Mouse (Mus musculus): Measurements from ENCODE around the gene Gm45716.
A peak's percentile ranks its signal among the peaks of the same experiment; 100 is the strongest.

The Gm45716 gene

DNA sequence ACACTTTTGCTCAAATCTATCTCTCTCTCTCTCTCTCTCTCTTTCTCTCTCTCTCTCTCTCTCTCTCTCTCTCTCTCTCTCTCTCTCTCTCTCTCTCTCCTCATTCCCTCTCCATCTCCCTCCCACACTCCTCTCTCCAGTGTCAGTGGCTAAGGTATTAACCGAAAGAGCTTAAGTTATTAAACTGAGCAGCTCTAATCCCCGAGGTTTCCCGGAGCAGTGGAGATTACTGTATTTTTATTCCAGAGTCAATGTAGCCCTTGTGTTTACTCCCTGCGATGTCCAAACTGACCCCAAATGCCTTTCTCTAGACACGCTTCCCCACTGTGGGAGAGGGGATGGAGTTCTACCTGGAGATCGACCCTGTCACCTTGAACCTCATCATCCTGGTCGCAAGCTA lies at the start of gene Gm45716:
Gm45716 (plus strand) TSS at position 243 of the 400 bp plus-strand sequence.
- no peak for ATAC-seq (ENCODE audit: insufficient number of reproducible peaks, low FRiP score, low TSS enrichment)

DNA sequence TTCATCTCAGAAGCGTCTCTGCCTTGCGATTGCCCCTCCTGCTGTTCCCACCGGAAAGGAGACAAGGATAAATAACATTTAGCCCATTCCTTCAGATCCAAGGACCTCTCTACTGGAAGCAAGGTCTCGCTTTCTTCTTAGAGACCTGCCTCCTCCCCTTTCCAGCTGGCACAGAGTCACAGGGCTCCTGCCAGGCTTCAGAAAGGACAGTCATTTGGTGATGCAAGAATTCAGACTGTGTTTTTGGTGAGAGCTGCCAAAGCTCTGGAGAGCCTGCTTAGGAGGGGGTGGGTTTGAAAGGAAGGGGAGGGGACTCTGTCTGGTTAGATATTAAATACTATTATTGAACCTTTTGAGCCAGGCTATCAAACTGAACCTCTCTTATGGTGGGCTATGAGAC lies 45.1 kb upstream of the Gm45716 start:
- no peak for ATAC-seq (ENCODE audit: insufficient number of reproducible peaks, low FRiP score, low TSS enrichment)

GRCm38 (mm10) chr11:90142936-90143335 lies 44.5 kb upstream of the Gm45716 start:
- no peak for ATAC-seq (ENCODE audit: insufficient number of reproducible peaks, low FRiP score, low TSS enrichment)

- no peak for ATAC-seq (ENCODE audit: insufficient number of reproducible peaks, low FRiP score, low TSS enrichment)
These were observed 41.2 kb upstream of the Gm45716 start for GRCm38 (mm10) chr11:90146086-90146860.

DNA sequence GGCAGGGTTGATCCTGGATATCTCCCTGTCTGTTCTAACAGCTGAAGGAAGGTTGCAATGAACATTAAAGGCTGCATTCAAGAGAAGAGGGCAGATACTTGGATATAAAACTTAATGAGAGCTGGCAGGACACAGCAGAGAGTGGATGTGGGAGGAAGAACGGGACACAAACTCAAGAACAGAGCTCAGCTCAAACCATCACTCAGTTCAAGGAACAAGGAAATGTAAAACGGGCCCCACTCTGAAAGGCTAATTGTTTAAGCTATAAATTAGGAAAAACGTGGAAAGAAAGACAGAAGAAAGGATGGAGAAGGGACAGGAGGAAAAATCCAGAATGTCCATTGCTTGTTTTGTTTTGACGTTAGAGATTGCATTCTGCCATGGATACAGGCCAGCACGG lies 32.4 kb upstream of the Gm45716 start:
- no peak for ATAC-seq (ENCODE audit: insufficient number of reproducible peaks, low FRiP score, low TSS enrichment)

DNA sequence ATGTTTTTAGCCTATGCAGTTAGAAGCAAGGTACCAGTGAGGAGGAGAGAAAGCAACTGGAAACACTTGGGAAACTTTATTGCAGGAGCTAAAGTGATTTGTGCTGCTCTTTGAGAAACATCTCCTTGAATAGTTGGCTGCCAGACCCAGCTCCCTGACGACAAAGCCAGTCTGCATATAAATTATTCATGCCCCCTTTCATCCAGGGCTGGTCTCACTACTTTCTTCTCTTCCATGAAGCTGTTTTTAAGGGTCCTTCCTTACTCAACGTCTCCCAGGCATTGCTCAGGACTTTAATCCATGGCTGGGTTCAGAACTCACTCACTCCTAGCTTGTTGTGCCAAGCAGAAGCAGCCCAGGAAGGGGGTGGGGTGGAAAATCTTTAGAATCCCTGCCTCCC lies 32.0 kb upstream of the Gm45716 start:
- no peak for ATAC-seq (ENCODE audit: insufficient number of reproducible peaks, low FRiP score, low TSS enrichment)

DNA sequence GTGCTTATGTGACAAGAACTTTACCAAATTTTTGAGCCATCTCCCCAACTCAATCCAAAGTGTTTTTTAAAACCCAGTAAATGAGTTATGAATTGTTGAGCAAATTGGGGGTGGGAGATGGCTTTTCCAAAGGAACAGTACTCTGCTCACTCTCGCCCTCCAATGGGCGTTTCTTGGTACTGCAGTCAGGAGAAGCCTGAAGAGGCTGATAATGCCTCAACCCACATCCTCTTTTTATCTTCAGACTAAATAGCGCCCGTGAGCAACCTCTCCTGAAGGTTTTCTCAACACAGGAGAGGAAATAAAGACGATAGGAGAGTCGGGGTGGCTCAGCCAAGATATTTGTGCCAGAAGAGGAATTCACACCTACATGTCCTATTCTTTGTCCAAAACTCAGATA lies 19.7 kb upstream of the Gm45716 start:
- no peak for ATAC-seq (ENCODE audit: insufficient number of reproducible peaks, low FRiP score, low TSS enrichment)

DNA sequence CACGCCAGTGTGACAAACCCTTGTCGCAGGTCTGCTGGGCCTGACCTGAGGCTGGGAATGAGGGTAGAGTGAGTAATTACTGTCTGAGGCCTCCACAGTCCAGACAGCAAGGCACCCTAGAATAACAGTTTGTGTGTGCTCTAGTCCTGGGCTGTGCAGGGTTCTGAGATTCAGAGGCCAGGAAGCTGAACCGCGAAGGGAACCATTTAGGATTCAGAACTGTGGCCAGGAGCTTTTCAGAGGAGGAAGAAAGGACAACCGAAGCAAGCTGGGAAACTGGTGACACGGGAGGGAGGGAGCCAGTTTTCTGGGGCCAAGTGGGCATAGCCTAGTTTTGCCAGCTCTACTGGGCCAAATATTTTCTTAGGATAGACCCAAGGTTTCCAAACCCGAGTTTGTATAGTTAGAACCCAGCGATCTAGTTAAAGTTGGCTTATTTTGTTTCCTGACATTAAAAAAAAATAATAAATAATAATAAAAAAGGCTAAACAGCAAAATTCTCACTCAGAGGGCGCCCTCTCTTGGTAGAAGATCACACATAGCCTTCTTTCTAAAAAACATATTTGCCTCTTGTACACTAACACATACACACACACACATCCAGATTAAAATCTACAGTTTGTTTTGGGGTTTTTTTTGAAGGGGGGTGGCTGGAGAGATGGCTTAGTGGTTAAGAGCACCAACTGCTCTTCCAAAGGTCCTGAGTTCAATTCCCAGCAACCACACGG lies 19.0 kb upstream of the Gm45716 start:
- ATAC-seq (ENCODE audit: insufficient number of reproducible peaks, low FRiP score, low TSS enrichment): no peak

DNA sequence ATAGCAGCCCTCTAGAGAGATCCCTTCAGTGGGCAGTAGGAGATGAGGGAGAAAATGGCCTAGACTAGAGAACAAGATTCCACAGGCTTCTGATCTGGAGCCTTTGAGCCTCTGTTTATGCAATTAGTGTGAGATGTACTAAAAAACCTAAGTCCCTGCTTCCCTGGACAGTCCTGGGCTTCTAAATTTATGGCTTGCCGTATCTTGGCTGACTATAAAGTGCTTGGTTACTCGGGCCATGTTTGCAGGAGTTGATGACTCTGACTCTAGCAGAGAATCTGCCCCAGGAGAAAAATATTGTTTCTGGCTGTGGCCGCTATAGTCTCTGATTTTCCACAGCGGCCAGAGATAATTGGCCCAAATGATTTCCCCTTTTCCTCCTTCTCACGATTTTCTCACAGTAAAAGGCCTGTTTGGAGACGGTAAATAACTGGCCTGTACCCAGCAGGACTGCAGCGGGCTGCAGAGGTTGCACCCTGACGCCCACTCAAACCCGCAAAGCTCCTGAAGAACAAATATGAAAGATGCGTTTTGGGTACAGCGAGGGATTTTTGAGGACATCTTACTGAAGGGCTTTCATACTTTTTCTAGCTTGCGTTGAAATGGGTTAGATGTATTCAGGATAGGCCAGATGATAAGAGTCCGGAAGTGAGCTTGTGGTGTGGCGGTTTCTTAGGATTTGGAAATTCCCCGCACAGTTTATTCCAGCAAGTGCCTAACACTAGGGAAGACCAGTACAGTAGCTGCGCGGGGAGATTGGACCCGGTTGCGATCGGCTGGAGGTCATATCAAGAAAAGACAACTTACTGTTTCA lies 18.1 kb upstream of the Gm45716 start:
- no peak for ATAC-seq (ENCODE audit: insufficient number of reproducible peaks, low FRiP score, low TSS enrichment)

DNA sequence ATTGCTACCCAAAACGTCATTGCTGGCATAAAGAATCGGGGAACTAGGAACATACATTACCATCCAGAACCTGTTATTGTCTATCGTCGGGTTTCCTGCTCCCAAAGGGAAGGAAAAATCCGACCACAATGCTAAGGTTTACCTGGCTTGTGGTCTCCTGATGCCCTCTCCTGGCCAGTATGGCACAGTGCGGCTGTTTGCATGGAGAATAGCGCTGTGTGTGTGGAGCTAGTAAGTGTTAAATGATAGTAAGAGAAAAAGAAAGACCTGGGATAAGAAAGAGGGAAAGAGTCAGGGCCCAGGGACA lies 17.5 kb upstream of the Gm45716 start:
- peak; percentile 79; the same call in 1 of the 2 replicates for ATAC-seq (ENCODE audit: insufficient number of reproducible peaks, low FRiP score, low TSS enrichment)

- ATAC-seq (ENCODE audit: insufficient number of reproducible peaks, low FRiP score, low TSS enrichment): no peak
These were observed 15.2 kb upstream of the Gm45716 start for GRCm38 (mm10) chr11:90172331-90172730.

- ATAC-seq (ENCODE audit: insufficient number of reproducible peaks, low FRiP score, low TSS enrichment): no peak
These were observed 11.7 kb upstream of the Gm45716 start for GRCm38 (mm10) chr11:90175634-90176300.

DNA sequence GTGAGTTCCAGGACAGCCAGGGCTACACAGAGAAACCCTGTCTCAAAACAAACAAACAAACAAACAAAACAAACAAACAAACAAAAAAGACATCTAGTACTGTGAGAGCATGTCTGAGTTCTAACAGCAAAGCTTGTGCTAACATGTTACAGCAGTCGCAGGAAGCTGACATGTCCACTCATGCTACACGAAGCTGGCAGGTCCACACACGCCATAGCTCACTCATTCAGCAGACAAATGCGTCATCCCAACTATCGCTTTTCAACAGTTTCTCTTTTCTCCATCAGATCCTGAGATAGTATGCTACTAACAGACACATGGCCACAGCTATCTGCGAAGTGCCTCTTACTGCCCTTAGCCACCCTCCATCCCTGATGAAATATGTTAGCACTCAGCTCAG lies 10.1 kb upstream of the Gm45716 start:
- no peak for ATAC-seq (ENCODE audit: insufficient number of reproducible peaks, low FRiP score, low TSS enrichment)

DNA sequence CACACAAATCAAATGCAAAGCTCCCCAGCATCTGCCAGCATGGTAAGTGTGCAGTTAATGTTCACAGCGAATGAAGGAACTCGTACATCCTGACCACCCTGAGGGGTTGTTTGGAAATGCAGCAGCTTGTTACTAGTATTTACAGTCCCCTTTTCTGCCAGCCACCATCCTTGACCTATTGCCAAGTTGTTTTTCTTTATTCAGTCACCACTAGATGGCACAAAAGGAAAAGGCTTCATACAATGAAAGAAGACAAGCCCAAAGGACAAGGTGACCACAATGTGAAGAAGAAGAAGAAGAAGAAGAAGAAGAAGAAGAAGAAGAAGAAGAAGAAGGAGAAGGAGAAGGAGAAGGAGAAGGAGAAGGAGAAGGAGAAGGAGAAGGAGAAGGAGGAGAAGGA lies 4.1 kb upstream of the Gm45716 start:
- ATAC-seq (ENCODE audit: insufficient number of reproducible peaks, low FRiP score, low TSS enrichment): no peak

- ATAC-seq (ENCODE audit: insufficient number of reproducible peaks, low FRiP score, low TSS enrichment): no peak
These were observed 2.7 kb upstream of the Gm45716 start for GRCm38 (mm10) chr11:90184756-90185155.

DNA sequence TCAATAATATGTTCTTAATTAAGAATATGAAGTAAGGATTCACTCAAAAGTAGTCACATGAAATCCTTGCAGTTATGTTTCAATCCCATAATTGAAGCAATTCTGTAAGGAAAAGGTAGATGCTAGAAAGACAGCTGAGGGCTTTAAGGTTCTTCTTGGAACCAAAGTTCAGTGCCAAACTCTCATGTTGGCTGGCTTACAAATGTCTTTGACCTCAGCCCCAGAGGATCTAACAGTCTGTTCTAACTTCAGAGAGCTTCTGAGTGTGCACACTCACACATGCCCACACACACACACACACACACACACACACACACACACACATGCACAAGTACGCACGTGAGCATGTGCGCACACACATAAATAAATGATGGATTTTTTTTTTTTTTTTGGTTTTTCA lies 2.7 kb downstream of the Gm45716 start:
- ATAC-seq (ENCODE audit: insufficient number of reproducible peaks, low FRiP score, low TSS enrichment): no peak

GRCm38 (mm10) chr11:90194946-90195345 lies 7.5 kb downstream of the Gm45716 start:
- ATAC-seq (ENCODE audit: insufficient number of reproducible peaks, low FRiP score, low TSS enrichment): no peak

- no peak for ATAC-seq (ENCODE audit: insufficient number of reproducible peaks, low FRiP score, low TSS enrichment)
These were observed 8.5 kb downstream of the Gm45716 start for GRCm38 (mm10) chr11:90195756-90196520.

DNA sequence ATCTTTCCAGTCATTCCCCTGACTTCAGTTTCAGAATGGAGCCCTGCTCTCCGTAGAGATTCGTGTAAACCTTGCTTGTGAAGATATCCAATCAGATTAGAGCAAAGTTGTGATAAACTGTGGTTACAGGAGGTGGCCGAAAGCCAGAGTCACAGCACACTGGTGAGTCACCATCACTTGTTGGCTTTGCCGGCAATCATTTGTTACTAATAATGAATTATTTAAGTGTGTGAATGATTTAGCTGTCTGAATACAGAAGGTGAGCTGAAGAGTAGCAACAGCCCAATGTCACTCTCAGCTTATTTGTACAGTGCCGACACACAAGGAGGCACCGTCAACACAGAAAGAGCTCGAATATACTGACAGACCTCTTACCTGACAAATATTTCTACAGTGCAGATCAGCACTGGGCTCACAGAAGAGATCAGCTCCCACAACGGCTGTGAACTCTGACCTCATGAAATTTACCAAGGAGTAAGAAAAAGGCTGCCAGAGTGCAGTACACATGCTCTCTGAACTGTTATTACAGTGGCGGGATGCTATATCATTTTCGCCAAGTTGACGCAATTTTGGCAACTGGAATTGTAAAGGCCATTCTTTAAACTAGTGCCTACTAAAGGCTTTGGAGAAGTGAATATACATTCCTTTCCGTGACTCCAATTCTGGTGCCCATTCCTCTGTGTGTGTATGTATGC lies 9.2 kb downstream of the Gm45716 start:
- ATAC-seq (ENCODE audit: insufficient number of reproducible peaks, low FRiP score, low TSS enrichment): no peak

All from cerebellum, adult (tissue).